Mouse (Mus musculus): Measurements from ENCODE around the gene Wbp1l. TPM values are rescaled to one million over a fixed set of nuclear protein-coding genes. Genes with fewer than 3 reads are reported as not detected.
A peak's percentile ranks its signal among the peaks of the same experiment; 100 is the strongest.
"Not testable (repeated sequence)": the region's sequence is repeated elsewhere in the genome, so short reads cannot be mapped to it uniquely, and the experiment has no call there.

Wbp1l gene
- 38.4 and 43.4 TPM in 2 replicates for polyA plus RNA-seq (2016; fragmentation: Nextera tagmentation; extraction: Ambion mirVana)

- WGBS, result under 1% methylated on average over 22 of the region's 22 CpGs
These were observed at the start of gene Wbp1l for GRCm38 (mm10) chr19:46598720-46599252. Gene Wbp1l, plus strand, starts transcription at chr19:46599084.

GRCm38 (mm10) chr19:46550385-46550784, 48.5 kb upstream of the Wbp1l start:
- Histone ChIP-seq H3K9me3 (no peaks in the 10 kb centered on the region), H3K27me3 (ENCODE audit: poor library complexity, severe bottlenecking) (no peaks in the 10 kb centered on the region), H3K4me1 (0 out of 2 replicates have a peak, but pooled peaks cover 4% of the 10 kb centered on the region), H3K36me3 (replicated peaks) (peaks cover 79% of the 10 kb centered on the region), H3K27ac (no peak overlapping the region), H3K4me3 (no peak overlapping the region)
- WGBS, result 87% methylated on average over 4 of the region's 4 CpGs
- DNase-seq (ENCODE audit: extremely low spot score, low spot score), result no peak

More at GRCm38 (mm10) chr19:46598720-46599252, at the start of gene Wbp1l:
- H3K27me3 ChIP-seq (ENCODE audit: poor library complexity, severe bottlenecking), result no peaks in the 10 kb centered on the region
- peaks cover 39% of the 10 kb centered on the region for H3K36me3 ChIP-seq (replicated peaks)
- peak within 1 kb of the TSS; percentile 72 for H3K4me3 ChIP-seq
- H3K4me1 ChIP-seq, result peaks cover 20% of the 10 kb centered on the region
- no peaks in the 10 kb centered on the region for H3K9me3 ChIP-seq
- peak; percentile 96 for DNase-seq (ENCODE audit: extremely low spot score, low spot score)
- peak within 1 kb of the TSS; percentile 83 for H3K27ac ChIP-seq

DNA sequence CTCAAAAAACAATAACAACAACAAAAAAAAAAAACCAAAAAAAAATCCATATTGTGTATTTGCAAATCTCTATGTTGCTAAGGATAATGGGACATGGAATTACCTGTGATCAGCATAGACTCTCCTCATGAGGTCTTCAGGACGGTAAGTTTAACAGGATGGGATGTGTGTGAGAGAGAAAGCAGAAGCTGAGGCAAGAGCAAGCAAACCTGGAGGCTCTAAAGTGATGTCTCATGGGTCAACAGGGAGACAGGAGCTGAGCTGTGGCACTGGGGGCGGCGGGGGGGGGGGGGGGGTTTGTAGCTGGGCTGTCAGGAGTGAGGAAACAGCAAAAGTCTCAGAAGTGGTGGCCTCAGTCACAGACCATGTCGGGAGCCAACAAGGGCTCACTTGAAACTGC, 46.4 kb upstream of the Wbp1l start:
- 85% methylated on average over 4 of the region's 4 CpGs for WGBS
- Histone ChIP-seq H3K4me1 (0 out of 2 replicates have a peak, but pooled peaks cover 4% of the 10 kb centered on the region), H3K27me3 (ENCODE audit: poor library complexity, severe bottlenecking) (no peaks in the 10 kb centered on the region), H3K27ac (no peak overlapping the region), H3K36me3 (replicated peaks) (peaks cover 88% of the 10 kb centered on the region), H3K9me3 (no peaks in the 10 kb centered on the region), H3K4me3 (no peak overlapping the region)
- no peak for DNase-seq (ENCODE audit: extremely low spot score, low spot score)

- no peak for DNase-seq (ENCODE audit: extremely low spot score, low spot score)
- WGBS, result 83% methylated on average over 11 of the region's 11 CpGs
- Histone ChIP-seq H3K4me1 (peaks cover 2% of the 10 kb centered on the region; the same call in 1 of the 2 replicates), H3K27ac (no peak overlapping the region), H3K27me3 (ENCODE audit: poor library complexity, severe bottlenecking) (no peaks in the 10 kb centered on the region), H3K9me3 (no peaks in the 10 kb centered on the region), H3K4me3 (no peak overlapping the region), H3K36me3 (replicated peaks) (peaks cover 87% of the 10 kb centered on the region)
These were observed 45.3 kb upstream of the Wbp1l start for GRCm38 (mm10) chr19:46553541-46553955.

DNA sequence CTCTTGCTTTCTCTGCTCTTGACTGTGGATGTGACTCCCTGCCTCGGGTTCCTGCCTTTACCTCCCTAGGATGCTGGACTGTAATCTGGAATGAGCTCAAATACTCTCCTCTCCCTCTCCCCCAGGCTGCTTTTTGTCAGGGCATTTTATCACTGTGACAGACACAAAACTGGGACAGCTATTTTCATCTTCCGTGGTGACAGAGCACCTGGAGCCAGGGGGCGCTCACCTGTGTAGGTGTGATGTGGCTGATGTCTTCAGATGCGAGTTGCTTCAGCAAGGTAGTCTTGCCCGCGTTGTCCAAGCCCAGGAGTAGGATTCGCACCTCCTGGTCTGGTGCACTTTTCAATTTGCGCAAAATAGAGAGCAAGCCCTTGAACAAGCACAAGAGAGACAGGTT, 40.9 kb upstream of the Wbp1l start:
- Histone ChIP-seq H3K27ac (no peak overlapping the region), H3K36me3 (replicated peaks) (peaks cover 63% of the 10 kb centered on the region), H3K9me3 (no peaks in the 10 kb centered on the region), H3K27me3 (ENCODE audit: poor library complexity, severe bottlenecking) (no peaks in the 10 kb centered on the region), H3K4me3 (no peak overlapping the region), H3K4me1 (peaks cover 12% of the 10 kb centered on the region; the same call in 1 of the 2 replicates)
- no peak for DNase-seq (ENCODE audit: extremely low spot score, low spot score)
- WGBS, result 75% methylated on average over 8 of the region's 8 CpGs

GRCm38 (mm10) chr19:46558631-46559030, 40.3 kb upstream of the Wbp1l start:
- 63% methylated on average over 12 of the region's 12 CpGs for WGBS
- Histone ChIP-seq H3K27me3 (ENCODE audit: poor library complexity, severe bottlenecking) (no peaks in the 10 kb centered on the region), H3K36me3 (replicated peaks) (peaks cover 58% of the 10 kb centered on the region), H3K27ac (no peak overlapping the region), H3K4me1 (peaks cover 12% of the 10 kb centered on the region; the same call in 1 of the 2 replicates), H3K9me3 (no peaks in the 10 kb centered on the region), H3K4me3 (no peak overlapping the region)
- DNase-seq (ENCODE audit: extremely low spot score, low spot score), result no peak

- H3K27ac ChIP-seq, result no peak overlapping the region
- H3K36me3 ChIP-seq (replicated peaks), result peaks cover 37% of the 10 kb centered on the region
- no peaks in the 10 kb centered on the region for H3K27me3 ChIP-seq (ENCODE audit: poor library complexity, severe bottlenecking)
- no peaks in the 10 kb centered on the region for H3K9me3 ChIP-seq
- 36% methylated on average over 1 of the region's 1 CpGs for WGBS
- peak; percentile 26 for DNase-seq (ENCODE audit: extremely low spot score, low spot score)
- H3K4me3 ChIP-seq, result no peak overlapping the region
- peaks cover 12% of the 10 kb centered on the region; the same call in 1 of the 2 replicates for H3K4me1 ChIP-seq
These were observed 36.8 kb upstream of the Wbp1l start for GRCm38 (mm10) chr19:46562132-46562531.

DNA sequence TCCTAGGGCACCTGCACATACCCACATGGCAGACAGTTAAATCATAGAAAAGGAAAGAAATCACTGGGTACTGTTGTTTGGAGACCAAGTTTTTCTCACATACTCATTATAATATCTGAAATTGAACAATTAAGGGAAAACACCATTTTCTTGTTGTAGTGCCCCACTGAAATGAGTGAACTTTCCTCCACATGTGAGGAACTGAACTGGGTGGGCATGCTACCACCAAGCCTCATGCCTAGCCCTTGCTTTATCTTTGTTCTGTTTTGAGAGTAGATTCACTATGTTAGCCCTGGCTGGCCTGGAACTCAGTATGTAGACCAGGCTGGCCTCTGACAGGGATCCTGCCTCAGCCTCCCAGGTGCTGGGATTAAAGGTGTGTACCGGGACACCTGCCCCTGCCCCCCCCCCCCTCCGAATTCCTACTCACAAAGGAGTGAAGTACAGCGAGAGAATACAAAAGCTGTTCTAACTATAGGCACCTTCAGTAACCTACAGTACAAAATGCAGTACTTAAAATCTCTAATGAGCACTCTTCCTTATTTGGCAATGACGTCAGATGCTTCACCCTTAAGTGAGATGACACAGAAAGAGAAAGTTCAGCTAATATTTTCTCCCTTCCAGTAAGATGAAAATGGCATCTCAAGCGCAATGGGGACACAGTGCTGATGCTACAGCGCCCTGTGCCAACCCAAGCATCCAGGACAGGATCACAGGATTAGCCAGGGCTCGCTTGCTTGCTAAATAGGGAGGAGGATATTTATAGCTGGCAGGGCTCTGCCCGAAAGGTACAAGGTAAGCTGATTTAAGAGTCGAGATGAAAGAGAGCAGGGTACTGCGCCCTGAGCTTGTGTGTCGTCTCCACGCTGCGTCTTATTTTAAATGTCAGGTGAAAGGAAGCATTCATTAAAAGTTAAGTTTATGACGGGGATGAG, 36.0 kb upstream of the Wbp1l start:
- Histone ChIP-seq H3K4me3 (no peak overlapping the region), H3K36me3 (replicated peaks) (peaks cover 37% of the 10 kb centered on the region), H3K9me3 (peaks cover 6% of the 10 kb centered on the region; the same call in 1 of the 2 replicates), H3K4me1 (peaks cover 12% of the 10 kb centered on the region; the same call in 1 of the 2 replicates), H3K27me3 (ENCODE audit: poor library complexity, severe bottlenecking) (no peaks in the 10 kb centered on the region), H3K27ac (no peak overlapping the region)
- 92% methylated on average over 14 of the region's 14 CpGs for WGBS
- DNase-seq (ENCODE audit: extremely low spot score, low spot score), result no peak

- 92% methylated on average over 4 of the region's 4 CpGs for WGBS
- Histone ChIP-seq H3K27ac (no peak overlapping the region), H3K4me3 (no peak overlapping the region), H3K36me3 (replicated peaks) (peaks cover 38% of the 10 kb centered on the region), H3K4me1 (peaks cover 9% of the 10 kb centered on the region; the same call in 1 of the 2 replicates), H3K27me3 (ENCODE audit: poor library complexity, severe bottlenecking) (no peaks in the 10 kb centered on the region), H3K9me3 (peaks cover 6% of the 10 kb centered on the region; the same call in 1 of the 2 replicates)
- no peak for DNase-seq (ENCODE audit: extremely low spot score, low spot score)
These were observed 35.3 kb upstream of the Wbp1l start for GRCm38 (mm10) chr19:46563603-46564002.

DNA sequence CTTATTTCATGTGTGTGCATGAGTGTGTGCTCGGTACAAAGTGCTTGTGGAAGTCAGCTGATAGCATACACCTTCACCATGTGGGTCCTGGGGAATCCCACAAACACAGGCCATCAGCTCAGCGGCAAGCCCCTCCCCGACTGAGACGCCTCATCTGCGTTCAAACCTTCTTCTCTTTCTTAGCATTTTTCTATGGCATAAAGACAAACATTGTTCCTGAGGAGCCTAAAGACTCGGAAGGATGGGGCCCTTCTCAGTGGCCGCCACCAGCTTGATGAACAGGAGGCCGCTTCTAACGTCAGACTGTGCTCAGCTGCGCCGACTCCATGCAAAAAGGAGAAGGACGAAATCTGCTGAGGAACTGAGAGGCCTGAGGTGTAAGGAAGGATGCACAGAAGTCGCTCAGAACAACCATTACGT, 34.8 kb upstream of the Wbp1l start:
- peaks cover 38% of the 10 kb centered on the region for H3K36me3 ChIP-seq (replicated peaks)
- peaks cover 5% of the 10 kb centered on the region; the same call in 1 of the 2 replicates for H3K4me1 ChIP-seq
- 86% methylated on average over 14 of the region's 14 CpGs for WGBS
- peaks cover 6% of the 10 kb centered on the region; the same call in 1 of the 2 replicates for H3K9me3 ChIP-seq
- H3K27ac ChIP-seq, result no peak overlapping the region
- H3K27me3 ChIP-seq (ENCODE audit: poor library complexity, severe bottlenecking), result no peaks in the 10 kb centered on the region
- no peak overlapping the region for H3K4me3 ChIP-seq
- DNase-seq (ENCODE audit: extremely low spot score, low spot score), result no peak

GRCm38 (mm10) chr19:46571211-46571877, 27.5 kb upstream of the Wbp1l start:
- WGBS, result 72% methylated on average over 3 of the region's 3 CpGs
- Histone ChIP-seq H3K4me3 (peak overlapping the region; percentile 74), H3K36me3 (replicated peaks) (peaks cover 13% of the 10 kb centered on the region), H3K4me1 (peaks cover 36% of the 10 kb centered on the region)
- H3K27ac ChIP-seq; DNase-seq (ENCODE audit: extremely low spot score, low spot score); H3K27me3 ChIP-seq (ENCODE audit: poor library complexity, severe bottlenecking); H3K9me3 ChIP-seq: not testable (repeated sequence)

GRCm38 (mm10) chr19:46571878-46572244, 27.0 kb upstream of the Wbp1l start:
- Histone ChIP-seq H3K36me3 (replicated peaks) (peaks cover 13% of the 10 kb centered on the region), H3K27me3 (ENCODE audit: poor library complexity, severe bottlenecking) (no peaks in the 10 kb centered on the region), H3K9me3 (peaks cover 6% of the 10 kb centered on the region; the same call in 1 of the 2 replicates), H3K4me1 (peaks cover 36% of the 10 kb centered on the region), H3K27ac (peak overlapping the region; percentile 90; the same call in 1 of the 2 replicates), H3K4me3 (peak overlapping the region; percentile 74)
- WGBS, result 23% methylated on average over 10 of the region's 10 CpGs
- no peak for DNase-seq (ENCODE audit: extremely low spot score, low spot score)
